In genomic region chr15:81796228-81796627, GRCm38 (mm10) we compare ENCODE assay signal across 8 mouse cellular contexts. TPM values are rescaled to one million over a fixed set of nuclear protein-coding genes. Genes with fewer than 3 reads are reported as not detected.
A peak's percentile ranks its signal among the peaks of the same experiment; 100 is the strongest.
DNase-seq lines count a peak whose midpoint lies in the region; ATAC-seq lines count a peak whose summit lies in the region.

No protein-coding gene starts in this region.

- H3K9ac ChIP-seq in intestine, embryonic 15.5 days = no peak overlapping the region
- no peak overlapping the region for H3K9ac ChIP-seq in intestine, embryonic 16.5 days (ENCODE audit: low read depth, low read length)
- 0 out of 2 replicates have a peak overlapping the region, but pooled peaks have one; percentile 19 for H3K9ac ChIP-seq in hindbrain, embryonic 13.5 days

- WGBS in intestine, embryonic 15.5 days = 81% methylated on average over 3 of the region's 3 CpGs
- 74% methylated on average over 3 of the region's 3 CpGs for WGBS in intestine, embryonic 16.5 days
- 76% methylated on average over 3 of the region's 3 CpGs for WGBS in hindbrain, embryonic 13.5 days

- H3K27ac ChIP-seq in intestine, embryonic 15.5 days = no peak overlapping the region
- H3K27ac ChIP-seq in intestine, embryonic 16.5 days (ENCODE audit: low read length) = no peak overlapping the region
- no peak overlapping the region for H3K27ac ChIP-seq in hindbrain, embryonic 13.5 days

- H3K4me2 ChIP-seq in intestine, embryonic 15.5 days (replicated peaks) = no peak overlapping the region
- H3K4me2 ChIP-seq in intestine, embryonic 16.5 days (ENCODE audit: low read depth, low read length) = no peak overlapping the region
- H3K4me2 ChIP-seq in hindbrain, embryonic 13.5 days = no peak overlapping the region

- no peaks in the 10 kb centered on the region for H3K9me3 ChIP-seq in intestine, embryonic 15.5 days
- no peaks in the 10 kb centered on the region for H3K9me3 ChIP-seq in intestine, embryonic 16.5 days (ENCODE audit: control insufficient read depth, low read length)
- no peaks in the 10 kb centered on the region for H3K9me3 ChIP-seq in hindbrain, embryonic 13.5 days

- H3K36me3 ChIP-seq in intestine, embryonic 15.5 days = peaks cover 14% of the 10 kb centered on the region
- H3K36me3 ChIP-seq in intestine, embryonic 16.5 days (ENCODE audit: control insufficient read depth, insufficient read depth, low read length) = 0 out of 2 replicates have a peak, but pooled peaks cover 8% of the 10 kb centered on the region
- H3K36me3 ChIP-seq in hindbrain, embryonic 13.5 days = peaks cover 54% of the 10 kb centered on the region

- no peak overlapping the region for H3K4me3 ChIP-seq in intestine, embryonic 15.5 days (replicated peaks)
- H3K4me3 ChIP-seq in intestine, embryonic 16.5 days (ENCODE audit: low read length) = no peak overlapping the region
- H3K4me3 ChIP-seq in hindbrain, embryonic 13.5 days = no peak overlapping the region

- ATAC-seq in intestine, embryonic 15.5 days = peak; percentile 54
- no peak for ATAC-seq in intestine, embryonic 16.5 days
- no peak for ATAC-seq in hindbrain, embryonic 13.5 days (ENCODE audit: low FRiP score)

- H3K27me3 ChIP-seq in intestine, embryonic 15.5 days (replicated peaks) = no peaks in the 10 kb centered on the region
- H3K27me3 ChIP-seq in intestine, embryonic 16.5 days (replicated peaks; ENCODE audit: control insufficient read depth, insufficient read depth, low read length) = no peaks in the 10 kb centered on the region
- H3K27me3 ChIP-seq in hindbrain, embryonic 13.5 days = no peaks in the 10 kb centered on the region

- peak; percentile 15 for DNase-seq in R1 (ENCODE audit: low read depth, low spot score)
- peak; percentile 60 to 88 for DNase-seq in lung, postnatal 4 days
- DNase-seq in urinary bladder, postnatal 14 days (ENCODE audit: low spot score) = no peak
- no peak for DNase-seq in frontal cortex, postnatal 25 days (ENCODE audit: low spot score in 2 of 2)
- DNase-seq in gastrocnemius, postnatal 25 days = no peak

- no peaks in the 10 kb centered on the region for H3K4me1 ChIP-seq in intestine, embryonic 15.5 days (replicated peaks)
- 0 out of 2 replicates have a peak, but pooled peaks cover 2% of the 10 kb centered on the region for H3K4me1 ChIP-seq in intestine, embryonic 16.5 days (ENCODE audit: control insufficient read depth, insufficient read depth, low read length)
- no peaks in the 10 kb centered on the region for H3K4me1 ChIP-seq in hindbrain, embryonic 13.5 days (replicated peaks)

RNA-seq across cellular contexts. Expression of gene Tef, which starts 6.0 kb away (rescaled TPM):
- polyA plus RNA-seq in intestine, embryonic 15.5 days (2015; fragmentation: Nextera tagmentation; extraction: Ambion mirVana) = 15.9 and 17.7 TPM in 2 replicates
- 12.5 and 14.5 TPM in 2 replicates for polyA plus RNA-seq in intestine, embryonic 16.5 days (2015; fragmentation: Nextera tagmentation; extraction: Ambion mirVana)
- polyA plus RNA-seq in hindbrain, embryonic 13.5 days (2015; fragmentation: Nextera tagmentation; extraction: Ambion mirVana) = 22.3 and 22.4 TPM in 2 replicates
- 100 to 1,000 TPM; 113 to 168 TPM for total RNA-seq in gastrocnemius, postnatal 25 days (2021)

RNA-seq across cellular contexts. Expression of gene Rangap1, which starts 50.9 kb away (rescaled TPM):
- polyA plus RNA-seq in intestine, embryonic 15.5 days (2015; fragmentation: Nextera tagmentation; extraction: Ambion mirVana) = 95.0 and 102 TPM in 2 replicates
- polyA plus RNA-seq in intestine, embryonic 16.5 days (2015; fragmentation: Nextera tagmentation; extraction: Ambion mirVana) = 81.1 and 90.4 TPM in 2 replicates
- 129 and 140 TPM in 2 replicates for polyA plus RNA-seq in hindbrain, embryonic 13.5 days (2015; fragmentation: Nextera tagmentation; extraction: Ambion mirVana)
- 10 to 100 TPM; 18.7 to 23.1 TPM for total RNA-seq in gastrocnemius, postnatal 25 days (2021)

RNA-seq across cellular contexts. Expression of gene Zc3h7b, which starts 51.4 kb away (rescaled TPM):
- 16.8 and 17.2 TPM in 2 replicates for polyA plus RNA-seq in intestine, embryonic 15.5 days (2015; fragmentation: Nextera tagmentation; extraction: Ambion mirVana)
- 11.7 and 12.0 TPM in 2 replicates for polyA plus RNA-seq in intestine, embryonic 16.5 days (2015; fragmentation: Nextera tagmentation; extraction: Ambion mirVana)
- 42.6 and 46.8 TPM in 2 replicates for polyA plus RNA-seq in hindbrain, embryonic 13.5 days (2015; fragmentation: Nextera tagmentation; extraction: Ambion mirVana)
- total RNA-seq in gastrocnemius, postnatal 25 days (2021) = 10 to 100 TPM; 29.1 to 29.5 TPM

Comparison
In these comparisons a context has a peak if more than half of its experiments do, and no peak if none do; other contexts are left out.
1. DNase-seq: peak in R1 (single experiment) and lung, postnatal 4 days (2 of 2); none in urinary bladder, postnatal 14 days (single experiment), frontal cortex, postnatal 25 days (0 of 2) and gastrocnemius, postnatal 25 days (single experiment).